Mouse (Mus musculus) adrenal gland, adult 18-20 months (tissue): ENCODE measurements around the gene Zdhhc5. TPM values are rescaled to one million over a fixed set of nuclear protein-coding genes. Genes with fewer than 3 reads are reported as not detected.
"Not testable (repeated sequence)": the region's sequence is repeated elsewhere in the genome, so short reads cannot be mapped to it uniquely, and the experiment has no call there.

Source experiments
- DNase-seq, 2 experiments: peaks; one replicate each; pipeline ENCODE4 v3.0.0; 2021 to 2022; ENCODE audit warnings: low spot score in 2 of 2
- total RNA-seq, 2 experiments: library from RNA; stranded (reverse); gene quantifications; 1 replicate in 1 of 2; 2 replicates in 1 of 2; pipeline ENCODE4 v1.2.3; 2021

Gene Zdhhc5
- total RNA-seq, 2 experiments from 2014 or later, result 62.0 to 70.2 TPM

GRCm38 (mm10) chr2:84735346-84735920 lies 20.5 kb upstream of the Zdhhc5 start:
- no peak for DNase-seq

- no peak for DNase-seq
Observed at GRCm38 (mm10) chr2:84734919-84735318, 19.9 kb upstream of the Zdhhc5 start.

DNA sequence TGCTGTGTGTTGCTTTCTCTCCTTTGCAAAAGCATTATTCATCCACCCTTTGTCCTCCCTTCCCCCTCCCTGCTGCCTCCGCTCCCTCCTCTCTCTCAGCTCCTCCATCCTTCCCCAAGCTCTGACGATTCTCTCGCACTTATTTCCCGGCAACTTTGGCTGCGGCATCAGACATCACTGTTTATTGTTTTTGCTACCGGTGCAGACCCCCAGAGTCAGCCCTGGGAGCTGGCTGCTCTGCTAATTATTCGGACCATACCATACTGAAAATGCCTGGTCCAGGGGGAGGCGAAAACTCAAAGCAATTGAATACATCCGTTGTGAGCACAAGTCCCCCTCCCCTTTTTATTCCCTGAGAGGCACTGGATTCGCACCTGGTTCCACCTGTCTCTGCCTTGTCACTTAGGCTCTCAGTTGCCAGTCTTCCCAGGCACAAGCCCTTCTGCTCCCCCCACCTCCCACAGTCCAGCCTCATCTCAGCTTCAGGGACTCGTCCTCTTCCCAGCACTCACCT lies 19.4 kb upstream of the Zdhhc5 start:
- DNase-seq, result no peak

DNA sequence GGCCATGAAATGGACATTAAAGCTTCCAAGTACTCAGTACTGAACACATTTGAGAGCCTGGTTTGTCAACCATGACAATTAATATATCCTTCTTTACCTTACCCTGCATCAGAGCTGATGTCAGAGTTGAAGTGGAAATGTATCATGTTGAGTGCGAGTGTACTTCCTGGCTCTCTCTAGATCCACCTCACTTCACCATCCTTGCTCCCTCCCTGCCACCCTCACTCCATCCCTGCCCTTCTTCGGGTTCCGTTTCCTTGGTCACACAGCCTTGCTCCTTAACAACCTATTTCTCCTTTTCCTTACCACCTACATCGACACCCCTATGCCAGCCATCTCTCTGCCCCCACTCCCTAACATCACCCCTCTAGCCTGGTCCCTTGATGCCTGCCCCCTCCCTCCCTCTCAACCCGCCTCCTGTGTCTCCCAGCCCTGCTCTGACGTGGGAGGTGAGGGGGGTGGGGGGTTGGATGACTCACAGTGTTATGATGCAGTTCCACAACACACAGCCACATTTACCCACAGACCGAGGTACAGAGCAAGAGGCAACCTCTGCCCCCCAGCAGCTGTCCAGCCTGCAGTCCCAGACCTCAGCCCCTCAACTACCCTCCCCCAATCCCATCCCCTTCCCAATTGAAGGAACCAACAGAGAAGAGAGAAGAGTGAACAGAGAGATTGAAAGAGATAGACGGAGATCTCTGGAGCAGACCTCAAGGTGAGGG lies 18.8 kb upstream of the Zdhhc5 start, which contains the start of gene Ypel4:
TSS of gene Ypel4 (plus strand) at position 480 of the 722 bp plus-strand sequence.
- DNase-seq, result peak in 1 of 2 experiments; percentile 45

GRCm38 (mm10) chr2:84732394-84732793 lies 17.4 kb upstream of the Zdhhc5 start:
- DNase-seq, result no peak

DNA sequence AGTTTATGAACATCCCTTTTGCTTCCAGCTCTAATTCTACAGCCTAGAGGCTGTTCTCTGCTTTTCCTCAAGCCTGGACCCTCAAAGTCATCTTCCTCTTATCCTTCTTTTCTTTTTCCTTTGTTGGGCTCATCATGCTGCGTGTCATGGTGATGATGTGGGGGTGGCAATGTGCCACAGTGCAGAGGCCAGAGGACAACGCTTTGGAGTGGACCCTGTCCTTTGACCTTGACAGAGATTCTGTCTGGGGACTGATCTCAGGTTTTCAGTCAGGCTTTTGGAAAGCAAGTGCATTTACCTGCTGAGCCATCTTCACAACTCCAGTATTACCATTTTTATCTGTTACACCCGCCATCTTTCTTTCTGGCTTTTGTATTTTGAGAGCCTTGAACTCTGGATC lies 16.2 kb upstream of the Zdhhc5 start:
- DNase-seq, result no peak

GRCm38 (mm10) chr2:84728191-84728590 lies 13.2 kb upstream of the Zdhhc5 start:
- DNase-seq, result not testable (repeated sequence)

DNA sequence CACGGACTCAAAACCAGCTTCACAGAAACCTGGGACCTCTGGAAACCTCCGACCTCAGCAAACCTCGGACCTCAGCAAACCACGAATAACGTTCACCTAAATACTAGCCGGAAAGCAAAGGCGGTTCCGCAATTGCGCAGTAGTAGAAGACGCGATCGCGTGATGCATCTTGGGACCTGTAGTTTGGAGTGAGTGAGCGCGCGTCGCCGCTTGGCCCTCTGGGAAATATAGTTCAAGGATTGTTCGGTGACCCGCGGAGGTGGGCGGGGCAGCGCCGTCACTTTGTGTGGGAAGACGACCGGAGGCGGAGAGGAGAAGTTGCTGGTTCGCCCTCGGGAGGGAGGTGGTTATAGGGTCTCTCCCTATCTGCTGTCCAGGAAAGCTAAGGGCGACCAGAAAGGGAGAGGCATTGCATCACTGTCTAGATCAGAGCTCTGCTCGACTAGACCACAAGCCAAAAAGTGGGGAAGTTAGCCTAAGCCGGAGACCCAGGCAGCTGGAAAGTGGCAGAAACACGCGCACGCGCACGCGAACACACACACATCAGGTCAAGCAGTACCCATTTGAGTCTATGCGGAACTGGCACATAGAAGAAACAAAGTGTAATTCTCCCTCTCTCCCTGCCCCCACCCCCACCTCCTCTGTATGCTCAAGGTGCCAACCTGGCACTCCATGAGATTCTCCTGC lies 12.3 kb upstream of the Zdhhc5 start, which contains the start of gene Clp1:
TSS of gene Clp1 (minus strand) at position 179 of the 687 bp plus-strand sequence.
- DNase-seq, result peak; percentile 91 to 92

DNA sequence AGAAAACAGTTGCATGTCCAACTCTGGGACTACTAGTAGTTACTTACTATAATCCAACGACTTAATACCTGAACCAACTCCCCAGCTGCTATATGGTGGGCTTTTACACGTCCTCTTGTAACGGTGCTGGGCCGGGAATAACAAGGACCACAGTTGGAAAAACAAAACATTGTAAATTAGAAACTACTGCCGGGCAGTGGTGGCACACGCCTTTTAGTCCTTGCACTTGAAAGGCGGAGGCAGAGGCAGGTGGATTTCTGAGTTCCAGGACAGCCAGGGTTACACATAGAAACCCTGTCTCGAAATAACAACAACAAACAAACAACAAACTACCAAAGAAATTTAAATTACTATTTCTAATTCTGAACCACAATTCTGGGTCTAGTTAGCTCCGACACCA lies 11.7 kb upstream of the Zdhhc5 start:
- DNase-seq, result no peak

DNA sequence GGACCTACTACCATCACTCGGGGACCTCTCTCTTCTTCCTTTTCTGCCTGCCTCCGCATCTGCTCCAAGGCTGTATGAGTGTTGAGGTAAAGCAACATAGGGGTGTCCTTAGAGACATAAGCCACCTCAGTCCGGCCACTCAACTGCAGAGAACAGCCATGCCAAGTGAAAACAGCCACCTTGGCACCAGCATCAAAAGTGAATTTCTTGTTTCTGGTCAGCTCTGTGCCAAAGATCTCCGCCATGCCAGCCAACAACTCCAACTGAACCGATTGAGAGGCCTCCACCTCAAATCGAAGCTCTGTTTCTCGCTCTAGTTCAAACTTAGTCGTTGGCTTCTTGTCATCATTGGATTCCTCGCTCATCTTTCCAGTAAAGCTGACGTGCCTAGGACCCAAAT lies 10.8 kb upstream of the Zdhhc5 start:
- no peak for DNase-seq

DNA sequence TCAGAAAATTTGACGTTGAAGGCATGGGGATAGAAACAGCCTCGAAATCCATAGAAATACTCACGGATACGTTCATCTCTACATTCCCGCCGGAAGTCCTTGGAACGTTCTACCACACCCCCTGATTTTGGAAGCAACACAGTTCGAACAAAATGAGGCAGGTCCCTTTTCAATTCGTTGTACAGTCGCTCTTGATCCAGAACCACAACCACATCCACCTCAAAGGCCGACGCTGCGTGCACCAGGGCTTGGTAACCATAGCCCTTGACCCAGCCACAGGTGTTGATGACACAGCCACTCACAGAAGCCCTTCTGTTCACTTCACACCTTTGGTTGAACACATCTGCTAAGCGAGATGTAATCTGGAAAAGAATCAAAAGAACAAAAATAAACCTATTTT lies 8.9 kb upstream of the Zdhhc5 start:
- DNase-seq, result no peak

DNA sequence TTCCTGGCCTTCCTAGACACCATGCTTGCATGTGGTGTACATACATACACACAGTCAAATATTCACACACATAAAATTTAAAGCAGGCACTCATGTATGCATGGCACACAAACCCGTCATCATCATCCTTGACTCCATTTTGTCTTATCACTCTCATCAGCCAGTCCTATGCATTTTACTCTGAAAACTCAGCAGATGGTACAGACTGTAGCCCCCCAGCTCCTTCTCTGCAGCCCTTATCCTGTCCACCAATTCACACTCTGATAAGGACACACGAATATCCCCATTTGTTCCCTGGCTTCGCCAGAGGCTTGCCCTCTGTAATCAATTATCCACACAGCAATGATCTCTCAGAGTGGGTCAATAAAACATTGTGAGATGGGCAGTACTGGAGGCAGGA lies 6.2 kb upstream of the Zdhhc5 start:
- no peak for DNase-seq

DNA sequence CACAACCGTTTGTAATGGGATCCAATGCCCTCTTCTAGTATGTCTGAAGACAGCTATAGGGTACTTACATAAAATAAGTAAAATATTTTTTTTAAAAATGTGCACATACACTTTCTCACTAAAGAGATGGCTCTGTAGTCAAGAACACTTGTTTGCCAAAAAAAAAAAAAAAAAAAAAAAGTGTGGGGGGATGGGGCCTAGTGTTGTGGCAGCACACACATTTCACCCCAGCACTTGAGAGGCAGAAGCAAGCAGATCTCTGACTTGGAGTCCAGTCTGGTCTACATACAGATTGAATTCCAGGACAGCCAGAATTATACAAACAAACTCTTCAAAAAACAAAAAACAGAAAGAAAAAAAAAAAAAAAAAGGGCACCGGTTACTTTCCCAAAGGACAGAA lies 5.7 kb upstream of the Zdhhc5 start:
- no peak for DNase-seq

- DNase-seq, result no peak
Observed at GRCm38 (mm10) chr2:84717357-84717756, 2.4 kb upstream of the Zdhhc5 start.

GRCm38 (mm10) chr2:84716423-84717355 lies 1.7 kb upstream of the Zdhhc5 start:
- no peak for DNase-seq

DNA sequence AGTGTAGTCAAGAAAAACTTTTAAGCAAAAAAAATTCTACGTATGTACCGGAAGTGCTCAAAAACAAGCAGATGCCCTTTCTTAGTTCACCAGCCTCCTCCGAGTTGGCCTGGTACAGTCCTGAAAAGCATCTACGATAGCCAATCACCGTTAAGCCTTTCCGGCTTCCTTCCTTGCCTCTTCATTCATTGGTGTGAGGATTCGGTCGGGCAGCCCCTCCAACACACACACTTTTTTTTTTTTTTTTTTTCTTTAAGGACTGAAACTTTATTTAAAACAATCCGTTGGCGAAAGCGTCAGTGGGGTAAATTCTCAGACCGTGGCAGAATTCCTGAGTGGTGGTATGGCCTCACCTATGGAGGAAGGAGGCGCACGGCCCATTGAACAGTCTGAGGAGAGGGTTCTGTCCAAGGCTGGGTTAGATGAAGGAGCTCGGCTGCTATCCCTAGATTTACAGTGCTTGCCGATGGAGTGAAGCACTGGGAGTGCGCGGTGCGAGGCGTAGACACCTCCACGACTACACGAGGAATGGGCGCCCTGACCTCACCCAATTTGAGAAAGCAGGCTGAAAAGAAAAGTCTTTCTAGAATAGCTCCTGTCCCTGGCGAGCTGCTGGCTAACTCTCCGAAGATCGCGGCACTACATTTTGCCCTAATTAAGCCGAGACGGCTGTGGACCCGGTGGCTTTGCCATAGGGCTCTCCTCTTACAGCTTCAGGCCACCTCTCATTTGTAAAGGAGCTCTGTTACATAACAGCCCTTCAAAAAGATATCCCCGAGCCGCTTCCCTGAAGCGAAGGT lies 782 bp upstream of the Zdhhc5 start:
- DNase-seq, result peak; percentile 51 to 61

DNA sequence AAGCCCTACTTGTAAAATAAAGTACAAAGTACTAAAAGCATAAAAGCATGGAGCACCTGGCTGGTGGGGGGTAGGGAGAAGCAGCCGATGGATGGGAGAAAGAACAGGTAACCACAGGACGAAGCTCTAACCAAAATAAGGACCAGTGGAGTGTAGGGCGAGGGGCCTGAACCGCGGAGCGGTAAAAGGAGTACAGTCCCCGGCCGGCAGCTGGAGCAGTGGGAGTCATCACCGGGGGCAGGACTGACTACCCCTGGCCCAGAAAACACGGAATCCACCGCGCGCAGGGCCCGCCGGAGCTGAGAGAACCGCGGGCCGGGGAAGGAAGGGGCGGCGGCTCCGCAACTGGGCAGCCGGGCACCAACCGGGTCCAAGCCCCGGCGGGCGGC lies 564 bp downstream of the Zdhhc5 start:
- no peak for DNase-seq

- no peak for DNase-seq
Observed at GRCm38 (mm10) chr2:84711898-84712297, 3.1 kb downstream of the Zdhhc5 start.

DNA sequence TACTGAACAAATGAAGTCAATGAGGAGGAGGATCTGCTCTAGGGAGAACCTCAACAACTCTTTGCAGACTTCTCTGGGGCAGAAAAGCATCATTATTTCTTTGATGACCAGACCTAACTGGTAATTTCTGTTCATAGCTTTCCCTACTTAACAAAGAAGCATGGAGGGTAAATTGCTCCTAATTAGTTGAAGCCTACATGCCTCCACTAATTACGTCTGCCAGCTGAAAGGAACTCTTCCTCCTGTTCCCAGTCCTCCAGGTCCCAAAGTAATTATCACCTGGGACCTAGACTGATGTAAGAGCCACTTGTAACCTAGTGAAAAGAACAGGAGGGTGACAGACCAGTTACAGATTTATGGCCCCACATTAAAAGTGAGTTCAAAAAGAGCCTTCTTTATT lies 7.5 kb downstream of the Zdhhc5 start:
- DNase-seq, result no peak

DNA sequence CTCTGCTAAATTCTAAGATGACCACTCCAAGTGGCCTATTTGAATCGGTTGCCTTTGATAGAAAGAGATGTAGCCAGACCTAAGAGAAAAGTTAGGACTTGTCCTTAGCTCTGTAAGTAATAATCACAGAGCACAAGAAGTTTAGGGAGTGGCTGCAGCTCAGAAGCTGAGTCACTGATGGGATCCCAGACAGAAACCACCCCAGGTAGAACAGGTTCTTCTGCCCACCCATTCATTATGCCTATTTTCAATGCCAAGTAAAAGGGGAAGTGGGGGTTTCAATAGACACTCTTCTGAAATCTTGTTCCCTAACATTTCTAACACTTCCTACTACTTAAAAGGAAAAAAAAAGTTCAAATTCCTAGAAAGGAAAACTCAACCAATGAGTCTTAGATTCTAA lies 9.7 kb downstream of the Zdhhc5 start:
- no peak for DNase-seq
